Mouse (Mus musculus) urinary bladder, adult 18-20 months (tissue): Measurements from ENCODE around the gene Tgoln1.
A peak's percentile ranks its signal among the peaks of the same experiment; 100 is the strongest.

Source experiments
- DNase-seq, 2 experiments: peaks; one replicate each; pipeline ENCODE4 v3.0.0; 2022; ENCODE audit warnings: low spot score in 2 of 2, mixed read lengths in 2 of 2

The Tgoln1 gene

GRCm38 (mm10) chr6:72630370-72630769 is 13.6 kb upstream of the Tgoln1 start:
- DNase-seq, result no peak

- DNase-seq, result no peak
These were observed 10.5 kb upstream of the Tgoln1 start for GRCm38 (mm10) chr6:72627276-72627675.

- no peak for DNase-seq
These were observed 9.6 kb upstream of the Tgoln1 start for GRCm38 (mm10) chr6:72626391-72626790.

GRCm38 (mm10) chr6:72623661-72624402 is 7.0 kb upstream of the Tgoln1 start:
- no peak for DNase-seq

- no peak for DNase-seq
These were observed 6.1 kb upstream of the Tgoln1 start for GRCm38 (mm10) chr6:72622917-72623316.

- no peak for DNase-seq
These were observed 4.1 kb upstream of the Tgoln1 start for GRCm38 (mm10) chr6:72620920-72621319.

GRCm38 (mm10) chr6:72619734-72620532 is 3.1 kb upstream of the Tgoln1 start:
- no peak for DNase-seq

GRCm38 (mm10) chr6:72615561-72616375 is 1.0 kb downstream of the Tgoln1 start:
- no peak for DNase-seq

- no peak for DNase-seq
These were observed 1.6 kb downstream of the Tgoln1 start for GRCm38 (mm10) chr6:72615151-72615550.

- no peak for DNase-seq
These were observed 6.5 kb downstream of the Tgoln1 start for GRCm38 (mm10) chr6:72610261-72610660.

- DNase-seq, result no peak
These were observed 8.1 kb downstream of the Tgoln1 start for GRCm38 (mm10) chr6:72608662-72609184.

- no peak for DNase-seq
These were observed 9.1 kb downstream of the Tgoln1 start for GRCm38 (mm10) chr6:72607676-72608075.

- no peak for DNase-seq
These were observed 9.7 kb downstream of the Tgoln1 start for GRCm38 (mm10) chr6:72607060-72607459.

- DNase-seq, result no peak
These were observed 12.7 kb downstream of the Tgoln1 start for GRCm38 (mm10) chr6:72604066-72604465.

GRCm38 (mm10) chr6:72601732-72602131 is 15.1 kb downstream of the Tgoln1 start:
- DNase-seq, result peak; percentile 52 to 61

GRCm38 (mm10) chr6:72600771-72601170 is 16.0 kb downstream of the Tgoln1 start:
- DNase-seq, result no peak

- DNase-seq, result no peak
These were observed 16.6 kb downstream of the Tgoln1 start for GRCm38 (mm10) chr6:72600216-72600615.

- DNase-seq, result peak in 1 of 2 experiments; percentile 8
These were observed 17.8 kb downstream of the Tgoln1 start for GRCm38 (mm10) chr6:72598791-72599557.

GRCm38 (mm10) chr6:72597956-72598753 is 18.6 kb downstream of the Tgoln1 start, which contains the start of the genes Elmod3 and Retsat:
Gene Elmod3, minus strand, starts transcription at chr6:72598413.
Gene Retsat, plus strand, starts transcription at chr6:72598475.
- peak; percentile 88 to 94 for DNase-seq
